Mouse (Mus musculus) layer of hippocampus, adult 18-20 months (tissue): Measurements from ENCODE around the gene Rsad2. TPM values are rescaled to one million over a fixed set of nuclear protein-coding genes. Genes with fewer than 3 reads are reported as not detected.
A peak's percentile ranks its signal among the peaks of the same experiment; 100 is the strongest.
"Not testable (repeated sequence)": the region's sequence is repeated elsewhere in the genome, so short reads cannot be mapped to it uniquely, and the experiment has no call there.

ENCODE experiments used
- DNase-seq, 2 experiments: peaks; one replicate each; pipeline ENCODE4 v3.0.0; 2022; ENCODE audit warnings: low spot score in 2 of 2
- total RNA-seq, 2 experiments: library from RNA; stranded (reverse); gene quantifications; 2 replicates each; pipeline ENCODE4 v1.2.3; 2021

Gene Rsad2
- total RNA-seq, 2 experiments from 2014 or later: 0.48 to 0.84 TPM

DNA sequence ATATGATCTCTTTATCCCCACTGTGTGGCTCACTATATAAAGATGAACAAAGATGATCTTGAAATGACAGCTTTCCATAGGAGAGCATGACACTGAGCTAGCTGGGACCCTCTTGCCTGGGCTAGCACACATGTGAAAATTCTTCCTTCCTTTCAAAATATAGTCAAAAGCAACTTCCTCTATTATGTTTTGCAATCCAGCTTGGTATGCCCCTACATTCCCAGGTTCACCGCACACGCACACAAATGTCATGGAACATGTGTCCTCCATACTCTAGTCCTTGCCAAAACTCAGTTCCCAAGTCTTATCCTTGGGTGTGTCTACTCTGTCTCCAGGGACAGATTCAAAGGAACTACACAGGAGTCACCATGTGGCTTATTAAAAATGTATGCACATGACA lies 6.8 kb downstream of the Rsad2 start:
- no peak for DNase-seq

- DNase-seq: no peak
Observed at GRCm38 (mm10) chr12:26446377-26447045, 9.7 kb downstream of the Rsad2 start.

GRCm38 (mm10) chr12:26444511-26444910 lies 11.7 kb downstream of the Rsad2 start:
- no peak for DNase-seq

GRCm38 (mm10) chr12:26444054-26444453 lies 12.2 kb downstream of the Rsad2 start:
- DNase-seq: peak; percentile 25 to 82

- no peak for DNase-seq
Observed at GRCm38 (mm10) chr12:26439366-26439765, 16.9 kb downstream of the Rsad2 start.

GRCm38 (mm10) chr12:26437950-26438349 lies 18.3 kb downstream of the Rsad2 start:
- no peak for DNase-seq

- DNase-seq: no peak
Observed at GRCm38 (mm10) chr12:26436334-26436733, 19.9 kb downstream of the Rsad2 start.

GRCm38 (mm10) chr12:26428771-26429170 lies 27.5 kb downstream of the Rsad2 start:
- not testable (repeated sequence) for DNase-seq

- DNase-seq: peak in 1 of 2 experiments; percentile 72
Observed at GRCm38 (mm10) chr12:26424841-26425240, 31.4 kb downstream of the Rsad2 start.

DNA sequence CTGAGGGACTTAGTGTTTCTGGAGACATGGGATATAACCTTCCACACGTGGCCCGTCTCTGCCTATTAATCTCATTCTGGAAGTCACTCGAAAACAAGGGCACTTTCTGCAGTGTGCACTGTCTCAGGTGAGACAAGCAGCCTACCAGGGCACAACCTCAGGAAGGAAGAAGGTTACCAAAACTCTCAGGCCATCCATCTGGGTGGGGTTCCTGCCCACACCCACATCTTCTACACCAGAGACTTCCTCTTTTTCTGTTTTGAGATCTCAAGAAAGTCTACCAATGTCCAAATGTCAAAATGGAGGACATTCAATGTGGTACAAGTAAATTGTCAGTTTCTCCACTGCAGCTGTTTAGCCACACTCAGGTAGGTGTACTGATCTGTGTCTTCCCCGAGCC lies 37.9 kb downstream of the Rsad2 start:
- no peak for DNase-seq

DNA sequence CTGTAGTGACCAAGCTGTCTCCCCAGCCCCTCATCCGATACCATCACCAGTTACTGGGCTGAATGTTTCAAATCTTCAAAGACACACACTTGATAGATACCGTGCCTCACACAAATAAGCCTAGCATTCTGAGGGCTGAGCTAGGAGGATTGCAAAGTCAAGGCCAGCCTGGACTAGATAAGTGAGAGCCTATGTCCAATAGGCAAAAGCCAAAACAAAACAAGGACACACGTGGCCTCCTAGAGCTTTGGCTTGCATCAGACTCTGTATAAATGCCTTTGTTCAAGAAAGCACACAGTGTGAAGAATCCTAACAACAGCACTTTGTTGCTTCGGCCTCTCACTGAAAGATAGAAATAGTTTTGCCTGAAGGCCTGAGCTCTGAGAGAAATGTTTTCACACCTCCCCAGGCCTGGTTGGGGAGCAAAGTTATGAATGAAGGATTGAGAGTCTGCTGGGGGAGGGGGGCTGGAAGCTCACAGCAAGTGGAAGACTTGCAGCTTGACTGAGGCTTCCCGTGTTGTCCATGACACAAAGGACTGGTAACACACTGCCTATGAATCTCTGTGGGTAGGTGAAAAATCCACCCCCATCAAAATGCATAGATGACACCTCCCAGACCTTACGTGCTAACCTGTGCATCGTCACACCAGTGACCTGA lies 39.5 kb downstream of the Rsad2 start:
- no peak for DNase-seq

DNA sequence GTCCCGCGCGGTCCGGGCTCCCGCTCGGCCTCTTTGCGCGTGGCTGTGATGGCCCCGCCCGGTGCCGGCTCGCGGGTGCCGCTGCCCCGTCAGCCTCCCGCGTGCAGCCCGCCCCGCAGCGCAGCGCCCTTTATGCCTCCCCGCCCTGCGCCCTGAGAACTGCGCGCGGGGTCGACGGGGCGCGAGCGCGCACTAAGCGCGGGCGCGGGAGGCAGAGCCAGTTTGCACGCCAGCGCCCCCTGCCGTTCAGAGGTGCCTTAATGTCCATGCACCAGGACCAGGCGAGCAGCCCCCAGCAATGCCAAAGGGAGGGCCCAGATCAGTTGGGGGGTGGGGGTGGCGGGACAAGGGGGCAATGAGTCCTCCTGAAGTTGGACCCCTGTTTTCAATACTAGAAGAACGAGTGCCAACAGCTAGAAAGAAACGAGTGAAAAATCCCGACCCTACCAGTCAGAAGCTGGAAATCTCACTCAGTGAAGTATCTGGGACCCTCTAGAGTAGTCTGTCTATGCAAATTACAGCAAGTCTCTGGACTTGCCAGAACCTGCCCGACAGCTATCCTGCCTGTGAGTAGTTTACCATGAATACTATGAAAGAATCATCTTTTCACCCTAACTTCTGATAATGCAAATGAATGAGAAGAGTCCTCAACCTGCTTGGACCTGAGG lies 41.0 kb downstream of the Rsad2 start, which contains the start of gene Rnf144a:
Gene Rnf144a (minus strand): TSS at position 151 of the 668 bp plus-strand sequence.
- peak; percentile 82 to 94 for DNase-seq

GRCm38 (mm10) chr12:26414451-26415103 lies 41.7 kb downstream of the Rsad2 start:
- no peak for DNase-seq

GRCm38 (mm10) chr12:26413961-26414411 lies 42.3 kb downstream of the Rsad2 start:
- DNase-seq: no peak

DNA sequence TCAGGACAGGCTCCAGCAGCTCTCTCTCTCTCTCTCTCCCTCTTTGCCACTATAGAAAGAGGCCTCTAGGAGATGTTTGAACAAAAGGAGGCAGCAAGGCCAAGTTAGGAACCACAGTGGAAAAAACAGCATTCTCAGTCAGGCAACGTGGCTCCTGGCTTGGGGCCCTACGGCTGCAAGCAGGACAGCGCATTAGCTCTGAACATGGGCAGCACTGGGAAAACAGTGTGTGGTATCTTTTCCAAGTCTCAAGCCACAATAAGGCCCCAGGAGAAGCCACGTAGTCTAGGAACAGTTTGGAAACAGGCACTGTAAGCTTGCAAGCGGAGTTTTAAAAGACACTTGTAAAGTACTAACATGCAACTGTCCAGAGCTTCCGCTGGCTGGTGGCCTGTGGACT lies 43.5 kb downstream of the Rsad2 start:
- DNase-seq: no peak

DNA sequence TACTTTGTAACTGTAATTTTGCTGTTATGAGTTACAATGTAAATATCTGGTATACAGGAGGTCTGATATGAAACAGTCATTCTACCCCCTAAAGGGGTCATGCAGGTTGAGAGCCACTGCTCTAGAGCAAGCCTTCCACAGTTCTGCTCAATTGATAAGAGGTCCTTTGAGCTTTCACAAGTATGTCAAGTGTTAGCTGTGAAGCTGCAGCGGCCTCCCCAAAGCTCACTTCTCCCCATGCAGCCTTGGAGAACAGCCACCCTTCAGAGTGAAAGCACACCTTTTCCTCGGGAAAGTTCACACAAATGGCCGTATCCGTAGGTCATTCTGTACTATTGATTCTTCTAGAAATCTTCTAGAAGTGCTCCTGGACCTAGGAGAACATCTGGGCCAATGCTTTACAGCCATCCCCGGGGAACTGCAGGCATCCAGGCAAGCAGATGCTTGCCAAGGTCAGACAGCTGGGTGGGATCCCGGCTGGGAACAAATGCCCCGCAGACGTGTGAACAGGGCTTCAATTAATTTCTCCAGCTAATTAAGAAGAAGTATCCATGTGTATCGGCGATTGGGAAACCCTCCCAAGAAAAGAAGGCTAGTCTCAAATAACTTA lies 44.3 kb downstream of the Rsad2 start:
- DNase-seq: no peak

DNA sequence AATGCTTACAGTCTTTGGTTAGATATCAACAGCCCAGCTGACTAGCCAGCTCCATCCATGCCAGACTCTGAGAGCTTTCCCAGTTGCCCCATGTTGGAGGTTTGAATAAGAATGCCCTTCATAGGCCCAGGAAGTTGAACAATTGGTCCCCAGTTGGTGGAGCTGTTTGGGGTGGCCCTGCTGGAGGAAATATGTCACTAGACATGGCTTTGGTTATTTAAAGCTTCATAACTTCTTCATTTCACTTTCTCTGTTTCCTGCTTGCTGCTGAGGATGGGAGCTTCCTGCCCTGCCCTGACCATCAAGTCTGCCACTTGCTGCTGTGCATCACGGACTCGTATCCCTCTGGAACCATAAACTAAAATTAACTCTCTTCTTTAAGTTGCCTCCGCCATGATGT lies 45.8 kb downstream of the Rsad2 start:
- no peak for DNase-seq

GRCm38 (mm10) chr12:26408707-26409106 lies 47.5 kb downstream of the Rsad2 start:
- DNase-seq: no peak

DNA sequence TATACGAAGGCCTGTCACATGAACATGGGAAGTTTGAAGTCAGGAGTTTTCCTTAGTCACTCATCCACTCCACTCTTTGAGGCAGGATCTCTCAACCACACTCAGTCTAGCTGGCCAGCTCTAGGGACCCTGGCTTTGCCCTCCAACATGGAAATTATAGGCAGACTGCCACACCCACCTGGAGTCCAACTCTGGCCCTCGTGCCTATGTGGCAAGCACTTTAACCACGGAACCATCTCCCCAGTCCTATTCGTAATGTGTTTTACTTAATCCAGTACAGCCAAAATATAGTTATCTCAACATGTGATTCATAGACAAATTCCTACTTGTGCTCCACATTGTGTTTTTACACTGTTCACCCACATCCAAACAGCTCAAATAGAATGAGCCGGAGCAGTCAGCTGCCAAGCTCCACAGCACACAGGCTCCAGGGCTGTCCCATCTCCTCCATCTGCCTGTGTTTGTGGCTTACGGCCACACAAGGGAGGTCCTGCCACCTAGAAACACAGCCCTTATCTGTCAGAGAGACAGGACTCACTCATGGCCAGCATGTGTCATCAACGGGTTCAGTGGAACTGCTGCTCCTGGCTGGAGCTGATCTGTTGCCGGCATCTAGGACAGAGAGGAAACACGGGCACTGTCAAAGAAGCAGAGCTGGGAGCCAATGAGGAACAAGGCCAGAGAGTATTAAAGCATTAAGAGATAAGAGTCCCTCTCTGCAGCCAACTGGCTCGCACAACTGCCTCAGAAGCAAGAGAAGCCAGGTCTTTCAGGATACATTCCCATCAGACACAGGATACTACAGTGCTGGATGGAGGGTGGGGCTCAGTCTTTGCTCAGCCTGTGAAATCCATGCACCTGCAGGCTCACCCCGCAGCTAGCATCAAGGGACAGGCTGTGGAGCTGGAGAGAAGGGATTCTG lies 51.2 kb downstream of the Rsad2 start:
- DNase-seq: peak; percentile 55 to 79
